Mouse (Mus musculus): ENCODE measurements around the gene Mfap3l. TPM values are rescaled to one million over a fixed set of nuclear protein-coding genes. Genes with fewer than 3 reads are reported as not detected.
"Not testable (repeated sequence)": the region's sequence is repeated elsewhere in the genome, so short reads cannot be mapped to it uniquely, and the experiment has no call there.

Gene Mfap3l
- polyA plus RNA-seq, 1 experiment from 2014 or later: 6.8 TPM

GRCm38 (mm10) chr8:60645164-60645563 lies 12.5 kb downstream of the Mfap3l start:
- H3K27me3 ChIP-seq (ENCODE audit: control insufficient read depth, insufficient read depth, low read length): no peaks in the 10 kb centered on the region
- ATAC-seq (ENCODE audit: low FRiP score) (no peak), DNase-seq (ENCODE audit: low spot score) (no peak)
- H3K36me3 ChIP-seq (replicated peaks; ENCODE audit: control insufficient read depth, insufficient read depth): no peaks in the 10 kb centered on the region
- 85% methylated on average over 4 of the region's 4 CpGs for WGBS
- H3K9me3 ChIP-seq (ENCODE audit: control insufficient read depth, low read length): no peaks in the 10 kb centered on the region
- H3K4me2 ChIP-seq (replicated peaks): no peak overlapping the region
- H3K27ac ChIP-seq: no peak overlapping the region
- H3K4me1 ChIP-seq (replicated peaks; ENCODE audit: control insufficient read depth, insufficient read depth, low read length): no peaks in the 10 kb centered on the region
- no peak overlapping the region for H3K9ac ChIP-seq
- no peak overlapping the region for H3K4me3 ChIP-seq (replicated peaks; ENCODE audit: low read length)

GRCm38 (mm10) chr8:60645911-60646310 lies 13.3 kb downstream of the Mfap3l start:
- H3K4me1 ChIP-seq (replicated peaks; ENCODE audit: control insufficient read depth, insufficient read depth, low read length): no peaks in the 10 kb centered on the region
- 90% methylated on average over 3 of the region's 3 CpGs for WGBS
- no peak for ATAC-seq (ENCODE audit: low FRiP score)

GRCm38 (mm10) chr8:60647291-60647690 lies 14.7 kb downstream of the Mfap3l start:
- H3K4me3 ChIP-seq (replicated peaks; ENCODE audit: low read length): no peak overlapping the region
- no peak for ATAC-seq (ENCODE audit: low FRiP score)
- H3K27ac ChIP-seq: no peak overlapping the region
- 98% methylated on average over 3 of the region's 3 CpGs for WGBS
- H3K4me2 ChIP-seq (replicated peaks): no peak overlapping the region
- H3K4me1 ChIP-seq (replicated peaks; ENCODE audit: control insufficient read depth, insufficient read depth, low read length): no peaks in the 10 kb centered on the region
- H3K27me3 ChIP-seq (ENCODE audit: control insufficient read depth, insufficient read depth, low read length): no peaks in the 10 kb centered on the region
- H3K36me3 ChIP-seq (replicated peaks; ENCODE audit: control insufficient read depth, insufficient read depth): no peaks in the 10 kb centered on the region
- DNase-seq (ENCODE audit: low spot score): no peak
- H3K9ac ChIP-seq: no peak overlapping the region
- H3K9me3 ChIP-seq (ENCODE audit: control insufficient read depth, low read length): no peaks in the 10 kb centered on the region

More at GRCm38 (mm10) chr8:60645911-60646310, 13.3 kb downstream of the Mfap3l start:
- Histone ChIP-seq H3K4me2 (replicated peaks) (no peak overlapping the region), H3K9me3 (ENCODE audit: control insufficient read depth, low read length) (no peaks in the 10 kb centered on the region), H3K27ac (no peak overlapping the region), H3K4me3 (replicated peaks; ENCODE audit: low read length) (no peak overlapping the region), H3K9ac (no peak overlapping the region), H3K36me3 (replicated peaks; ENCODE audit: control insufficient read depth, insufficient read depth) (no peaks in the 10 kb centered on the region), H3K27me3 (ENCODE audit: control insufficient read depth, insufficient read depth, low read length) (no peaks in the 10 kb centered on the region)
- no peak for DNase-seq (ENCODE audit: low spot score)

- H3K4me1 ChIP-seq (replicated peaks; ENCODE audit: control insufficient read depth, insufficient read depth, low read length): no peaks in the 10 kb centered on the region
- H3K27ac ChIP-seq: no peak overlapping the region
- no peak overlapping the region for H3K4me3 ChIP-seq (replicated peaks; ENCODE audit: low read length)
- WGBS: 58% methylated on average over 1 of the region's 1 CpGs
- ATAC-seq (ENCODE audit: low FRiP score): no peak
- no peak for DNase-seq (ENCODE audit: low spot score)
- H3K4me2 ChIP-seq (replicated peaks): no peak overlapping the region
- H3K9me3 ChIP-seq (ENCODE audit: control insufficient read depth, low read length): no peaks in the 10 kb centered on the region
- H3K9ac ChIP-seq: no peak overlapping the region
- H3K36me3 ChIP-seq (replicated peaks; ENCODE audit: control insufficient read depth, insufficient read depth): no peaks in the 10 kb centered on the region
- H3K27me3 ChIP-seq (ENCODE audit: control insufficient read depth, insufficient read depth, low read length): no peaks in the 10 kb centered on the region
Observed at GRCm38 (mm10) chr8:60649081-60649480, 16.5 kb downstream of the Mfap3l start.

GRCm38 (mm10) chr8:60650119-60650518 lies 17.5 kb downstream of the Mfap3l start:
- Histone ChIP-seq H3K27me3 (ENCODE audit: control insufficient read depth, insufficient read depth, low read length) (no peaks in the 10 kb centered on the region), H3K9me3 (ENCODE audit: control insufficient read depth, low read length) (no peaks in the 10 kb centered on the region), H3K4me1 (replicated peaks; ENCODE audit: control insufficient read depth, insufficient read depth, low read length) (no peaks in the 10 kb centered on the region), H3K27ac (no peak overlapping the region), H3K4me2 (replicated peaks) (no peak overlapping the region), H3K36me3 (replicated peaks; ENCODE audit: control insufficient read depth, insufficient read depth) (no peaks in the 10 kb centered on the region), H3K9ac (no peak overlapping the region), H3K4me3 (replicated peaks; ENCODE audit: low read length) (no peak overlapping the region)
- WGBS: 83% methylated on average over 4 of the region's 4 CpGs
- DNase-seq (ENCODE audit: low spot score) (no peak), ATAC-seq (ENCODE audit: low FRiP score) (no peak)

GRCm38 (mm10) chr8:60657425-60658113 lies 24.9 kb downstream of the Mfap3l start:
- Histone ChIP-seq H3K4me3 (replicated peaks; ENCODE audit: low read length) (no peak overlapping the region), H3K36me3 (replicated peaks; ENCODE audit: control insufficient read depth, insufficient read depth) (no peaks in the 10 kb centered on the region), H3K4me1 (replicated peaks; ENCODE audit: control insufficient read depth, insufficient read depth, low read length) (peaks cover 13% of the 10 kb centered on the region), H3K27ac (no peak overlapping the region), H3K9me3 (ENCODE audit: control insufficient read depth, low read length) (no peaks in the 10 kb centered on the region), H3K4me2 (replicated peaks) (no peak overlapping the region), H3K27me3 (ENCODE audit: control insufficient read depth, insufficient read depth, low read length) (no peaks in the 10 kb centered on the region), H3K9ac (no peak overlapping the region)
- WGBS: 35% methylated on average over 6 of the region's 6 CpGs
- DNase-seq (ENCODE audit: low spot score): peak; percentile 56
- peak; percentile 71 for ATAC-seq (ENCODE audit: low FRiP score)

- ATAC-seq (ENCODE audit: low FRiP score) (0 out of 2 replicates have a peak, but pooled peaks have one; percentile 3), DNase-seq (ENCODE audit: low spot score) (no peak)
- no peak overlapping the region for H3K4me3 ChIP-seq (replicated peaks; ENCODE audit: low read length)
- H3K9me3 ChIP-seq (ENCODE audit: control insufficient read depth, low read length): no peaks in the 10 kb centered on the region
- H3K4me1 ChIP-seq (replicated peaks; ENCODE audit: control insufficient read depth, insufficient read depth, low read length): peaks cover 13% of the 10 kb centered on the region
- no peak overlapping the region for H3K4me2 ChIP-seq (replicated peaks)
- WGBS: 62% methylated on average over 6 of the region's 6 CpGs
- no peak overlapping the region for H3K9ac ChIP-seq
- no peaks in the 10 kb centered on the region for H3K27me3 ChIP-seq (ENCODE audit: control insufficient read depth, insufficient read depth, low read length)
- H3K36me3 ChIP-seq (replicated peaks; ENCODE audit: control insufficient read depth, insufficient read depth): no peaks in the 10 kb centered on the region
- 0 out of 2 replicates have a peak overlapping the region, but pooled peaks have one; percentile 4 for H3K27ac ChIP-seq
Observed at GRCm38 (mm10) chr8:60658114-60658500, 25.5 kb downstream of the Mfap3l start.

- H3K4me1 ChIP-seq (replicated peaks; ENCODE audit: control insufficient read depth, insufficient read depth, low read length): peaks cover 13% of the 10 kb centered on the region
- not testable (repeated sequence) for DNase-seq (ENCODE audit: low spot score); H3K27ac ChIP-seq; H3K36me3 ChIP-seq (replicated peaks; ENCODE audit: control insufficient read depth, insufficient read depth); H3K4me2 ChIP-seq (replicated peaks); H3K9me3 ChIP-seq (ENCODE audit: control insufficient read depth, low read length); ATAC-seq (ENCODE audit: low FRiP score); H3K9ac ChIP-seq; H3K27me3 ChIP-seq (ENCODE audit: control insufficient read depth, insufficient read depth, low read length); H3K4me3 ChIP-seq (replicated peaks; ENCODE audit: low read length)
- WGBS: 54% methylated on average over 2 of the region's 2 CpGs
Observed at GRCm38 (mm10) chr8:60658686-60659085, 26.1 kb downstream of the Mfap3l start.

- ATAC-seq (ENCODE audit: low FRiP score): peak; percentile 44
- H3K9ac ChIP-seq: no peak overlapping the region
- no peak overlapping the region for H3K4me2 ChIP-seq (replicated peaks)
- H3K4me3 ChIP-seq (replicated peaks; ENCODE audit: low read length): no peak overlapping the region
- peaks cover 13% of the 10 kb centered on the region for H3K4me1 ChIP-seq (replicated peaks; ENCODE audit: control insufficient read depth, insufficient read depth, low read length)
- no peak for DNase-seq (ENCODE audit: low spot score)
- H3K9me3 ChIP-seq (ENCODE audit: control insufficient read depth, low read length): no peaks in the 10 kb centered on the region
- H3K36me3 ChIP-seq (replicated peaks; ENCODE audit: control insufficient read depth, insufficient read depth): no peaks in the 10 kb centered on the region
- no peak overlapping the region for H3K27ac ChIP-seq
- H3K27me3 ChIP-seq (ENCODE audit: control insufficient read depth, insufficient read depth, low read length): no peaks in the 10 kb centered on the region
- 72% methylated on average over 8 of the region's 8 CpGs for WGBS
Observed at GRCm38 (mm10) chr8:60659721-60660120, 27.1 kb downstream of the Mfap3l start.

- Histone ChIP-seq H3K27me3 (ENCODE audit: control insufficient read depth, insufficient read depth, low read length) (no peaks in the 10 kb centered on the region), H3K9ac (no peak overlapping the region), H3K36me3 (replicated peaks; ENCODE audit: control insufficient read depth, insufficient read depth) (no peaks in the 10 kb centered on the region), H3K4me2 (replicated peaks) (no peak overlapping the region), H3K4me1 (replicated peaks; ENCODE audit: control insufficient read depth, insufficient read depth, low read length) (peaks cover 13% of the 10 kb centered on the region), H3K9me3 (ENCODE audit: control insufficient read depth, low read length) (no peaks in the 10 kb centered on the region), H3K4me3 (replicated peaks; ENCODE audit: low read length) (no peak overlapping the region), H3K27ac (no peak overlapping the region)
- 96% methylated on average over 2 of the region's 2 CpGs for WGBS
- DNase-seq (ENCODE audit: low spot score) (no peak), ATAC-seq (ENCODE audit: low FRiP score) (no peak)
Observed at GRCm38 (mm10) chr8:60661191-60661590, 28.6 kb downstream of the Mfap3l start.

Data from hindbrain, embryonic 14.5 days (tissue).